Mouse (Mus musculus) forebrain, embryonic 12.5 days (tissue): ENCODE results near the gene Tbk1. TPM values are rescaled to one million over a fixed set of nuclear protein-coding genes. Genes with fewer than 3 reads are reported as not detected.

Experiments
- ATAC-seq: fragments of 200-750 bp; cut with Nextera tagmentation; 2 replicates; pipeline ENCODE4 v1.8.0; 2017; ENCODE audit warnings: moderate TSS enrichment; ENCODE audit not compliant: low FRiP score
- H3K27ac ChIP-seq: fragments of 300-500 bp; sonication (generic); 2 replicates; pipeline ENCODE4 v1.5.1; 2016; ENCODE audit warnings: mild to moderate bottlenecking
- H3K27me3 ChIP-seq: fragments of 300-500 bp; sonication (generic); 2 replicates; pipeline ENCODE4 v1.6.1; 2016; ENCODE audit warnings: mild to moderate bottlenecking
- H3K36me3 ChIP-seq: fragments of 300-500 bp; sonication (generic); replicated peaks from 2 replicates; pipeline ENCODE4 v1.6.1; 2016; ENCODE audit warnings: mild to moderate bottlenecking
- H3K4me1 ChIP-seq: fragments of 300-500 bp; sonication (generic); 2 replicates; pipeline ENCODE4 v1.6.1; 2016
- H3K4me2 ChIP-seq: fragments of 300-500 bp; sonication (generic); 2 replicates; pipeline ENCODE4 v1.6.1; 2016; ENCODE audit warnings: mild to moderate bottlenecking, moderate library complexity
- H3K4me3 ChIP-seq: fragments of 300-500 bp; sonication (generic); replicated peaks from 2 replicates; pipeline ENCODE4 v1.5.1; 2016; ENCODE audit warnings: mild to moderate bottlenecking
- H3K9ac ChIP-seq: fragments of 300-500 bp; sonication (generic); 2 replicates; pipeline ENCODE4 v1.6.1; 2016; ENCODE audit warnings: mild to moderate bottlenecking
- H3K9me3 ChIP-seq: fragments of 300-500 bp; sonication (generic); 2 replicates; pipeline ENCODE4 v1.6.1; 2016
- WGBS: fragments of 180-500 bp; shearing (Covaris S2); methylation state at CpG from one replicate; pipeline ENCODE4 v1.1.7; 2016; 5-methylcytosine and 5-hydroxymethylcytosine counted together
- polyA plus RNA-seq: library from polyadenylated mRNA; unstranded; fragments of >200 nt; fragmentation: Nextera tagmentation; extraction: Ambion mirVana; gene quantifications from 2 replicates; pipeline ENCODE4 v1.2.1, GENCODE M21; 2016

Tbk1 gene
- polyA plus RNA-seq, 1 experiment from 2014 or later, result 39.4 TPM

GRCm38 (mm10) chr10:121529261-121529660 is 57.3 kb downstream of the Tbk1 start:
- Histone ChIP-seq H3K27ac (no peak overlapping the region), H3K36me3 (no peaks in the 10 kb centered on the region), H3K9ac (no peak overlapping the region), H3K4me3 (no peak overlapping the region), H3K27me3 (peaks cover 3% of the 10 kb centered on the region; the same call in 1 of the 2 replicates), H3K4me1 (peaks cover 9% of the 10 kb centered on the region), H3K4me2 (no peak overlapping the region), H3K9me3 (no peaks in the 10 kb centered on the region)
- no peak for ATAC-seq
- 78% methylated on average over 1 of the region's 1 CpGs for WGBS

GRCm38 (mm10) chr10:121528470-121528869 is 58.1 kb downstream of the Tbk1 start:
- peaks cover 8% of the 10 kb centered on the region for H3K4me1 ChIP-seq
- ATAC-seq, result no peak
- WGBS, result 93% methylated on average over 3 of the region's 3 CpGs

DNA sequence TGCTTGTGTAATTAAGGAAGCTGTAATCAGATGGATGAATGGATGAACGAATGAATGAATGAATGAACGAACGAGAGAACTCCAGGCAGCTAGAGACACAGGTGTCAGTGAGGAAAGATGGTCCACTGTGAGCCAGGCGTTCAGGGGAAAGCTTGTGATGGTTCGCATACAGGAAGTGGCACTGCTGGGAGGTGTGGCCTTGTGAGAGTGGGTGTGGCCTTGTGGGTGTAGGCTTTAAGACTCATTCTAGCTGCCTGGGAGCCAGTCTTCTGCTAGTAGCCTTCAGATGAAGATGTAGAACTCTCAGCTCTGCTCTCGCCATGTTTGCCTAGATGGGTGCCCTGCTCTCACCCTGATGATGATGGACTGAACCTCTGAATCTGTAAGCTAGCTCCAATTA is 59.5 kb downstream of the Tbk1 start:
- Histone ChIP-seq H3K9me3 (no peaks in the 10 kb centered on the region), H3K4me3 (no peak overlapping the region), H3K27ac (no peak overlapping the region), H3K36me3 (no peaks in the 10 kb centered on the region), H3K27me3 (no peaks in the 10 kb centered on the region), H3K4me2 (no peak overlapping the region), H3K4me1 (no peaks in the 10 kb centered on the region), H3K9ac (no peak overlapping the region)
- no peak for ATAC-seq
- WGBS, result 87% methylated on average over 6 of the region's 6 CpGs

More at GRCm38 (mm10) chr10:121528470-121528869, 58.1 kb downstream of the Tbk1 start:
- Histone ChIP-seq H3K27me3 (peaks cover 3% of the 10 kb centered on the region; the same call in 1 of the 2 replicates), H3K4me2 (no peak overlapping the region), H3K27ac (no peak overlapping the region), H3K9ac (no peak overlapping the region), H3K4me3 (no peak overlapping the region), H3K9me3 (no peaks in the 10 kb centered on the region), H3K36me3 (no peaks in the 10 kb centered on the region)

- peaks cover 5% of the 10 kb centered on the region for H3K4me1 ChIP-seq
- no peaks in the 10 kb centered on the region for H3K9me3 ChIP-seq
- no peak overlapping the region for H3K9ac ChIP-seq
- no peak for ATAC-seq
- WGBS, result 30% methylated on average over 12 of the region's 12 CpGs
- H3K4me3 ChIP-seq, result no peak overlapping the region
- no peaks in the 10 kb centered on the region for H3K36me3 ChIP-seq
- no peak overlapping the region for H3K4me2 ChIP-seq
- no peaks in the 10 kb centered on the region for H3K27me3 ChIP-seq
- H3K27ac ChIP-seq, result no peak overlapping the region
These were observed 65.5 kb downstream of the Tbk1 start for GRCm38 (mm10) chr10:121520923-121521585.

GRCm38 (mm10) chr10:121519710-121520109 is 66.9 kb downstream of the Tbk1 start:
- no peak for ATAC-seq
- Histone ChIP-seq H3K9me3 (no peaks in the 10 kb centered on the region), H3K4me1 (peaks cover 5% of the 10 kb centered on the region), H3K27me3 (no peaks in the 10 kb centered on the region), H3K4me2 (no peak overlapping the region), H3K36me3 (no peaks in the 10 kb centered on the region), H3K4me3 (no peak overlapping the region), H3K27ac (no peak overlapping the region), H3K9ac (no peak overlapping the region)
- WGBS, result 76% methylated on average over 2 of the region's 2 CpGs

DNA sequence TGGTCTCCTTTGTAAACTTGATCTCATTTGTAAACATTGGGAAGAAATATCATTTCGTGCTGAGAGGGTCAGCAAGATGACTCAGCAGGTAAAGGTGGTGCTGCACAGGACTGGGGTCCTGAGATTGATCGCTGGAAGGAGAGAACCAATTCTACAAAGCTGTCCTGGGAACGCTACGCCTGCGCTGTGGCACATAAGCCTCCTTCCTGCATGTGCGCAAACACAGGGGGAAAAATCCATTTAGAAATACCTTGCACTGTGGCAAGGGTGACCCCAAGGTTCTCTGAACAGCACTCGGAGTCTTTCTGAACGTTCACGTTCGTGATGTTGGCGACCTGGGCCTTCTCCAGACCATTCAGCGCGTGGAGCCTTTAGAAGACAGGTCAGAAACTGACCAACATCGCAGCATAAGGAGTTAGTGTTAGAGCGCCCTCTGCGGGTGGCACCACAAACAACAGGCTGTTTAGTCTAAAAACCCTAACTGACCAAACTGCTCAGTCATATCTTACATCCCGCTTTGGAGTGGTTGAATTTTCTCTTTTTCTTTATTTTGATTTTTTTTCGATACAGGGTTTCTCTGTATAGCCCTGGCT is 70.5 kb downstream of the Tbk1 start:
- Histone ChIP-seq H3K4me3 (no peak overlapping the region), H3K27me3 (no peaks in the 10 kb centered on the region), H3K9me3 (no peaks in the 10 kb centered on the region), H3K27ac (no peak overlapping the region), H3K4me1 (peaks cover 1% of the 10 kb centered on the region), H3K4me2 (no peak overlapping the region), H3K36me3 (no peaks in the 10 kb centered on the region), H3K9ac (no peak overlapping the region)
- WGBS, result 29% methylated on average over 18 of the region's 18 CpGs
- ATAC-seq, result peak; percentile 49; the same call in 1 of the 2 replicates

DNA sequence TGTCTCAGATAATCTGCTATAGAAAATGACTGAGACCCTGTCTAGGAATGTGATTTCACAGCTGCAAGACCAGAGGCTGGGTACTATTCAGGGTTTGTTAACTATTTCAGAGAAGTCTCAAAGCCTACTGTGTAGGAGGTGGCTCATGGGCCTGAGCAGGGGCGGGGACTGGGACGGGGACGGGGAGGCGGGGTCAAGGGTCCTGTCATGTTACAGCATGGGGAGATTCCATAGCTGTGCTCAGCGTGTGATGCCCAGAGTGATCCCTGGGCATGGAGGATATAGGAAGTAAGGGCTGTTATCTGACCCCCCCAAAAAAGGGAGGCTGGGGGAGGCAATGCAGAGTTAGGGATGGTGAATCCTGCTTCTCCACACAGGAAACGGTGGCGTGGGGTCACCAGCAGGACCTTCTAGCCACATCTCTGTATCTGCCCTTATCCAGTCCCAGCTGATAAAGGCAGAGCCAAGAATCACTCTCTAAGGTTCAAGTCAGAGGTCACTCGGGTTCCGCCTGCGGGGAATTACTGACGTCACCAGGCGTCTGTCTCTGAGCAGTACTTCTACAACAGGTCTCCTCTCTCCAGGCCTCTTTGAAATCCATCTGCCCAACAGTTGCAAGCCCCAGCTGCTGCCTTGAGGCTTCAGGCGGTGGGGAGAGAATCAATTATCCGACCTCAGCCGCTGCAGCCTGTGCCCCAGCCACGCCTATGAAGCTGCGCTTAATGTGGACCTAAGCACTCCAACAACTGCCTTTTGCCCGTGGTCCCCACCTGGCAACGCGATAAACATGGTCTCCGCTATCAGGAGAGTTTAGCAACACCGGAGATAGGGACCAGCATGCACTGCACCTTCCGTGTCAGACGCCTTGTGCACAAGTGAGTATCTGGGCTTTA is 76.6 kb downstream of the Tbk1 start:
- 33% methylated on average over 24 of the region's 24 CpGs for WGBS

GRCm38 (mm10) chr10:121507755-121508544 is 78.6 kb downstream of the Tbk1 start:
- WGBS, result 90% methylated on average over 16 of the region's 16 CpGs
- Histone ChIP-seq H3K27ac (no peak overlapping the region), H3K36me3 (no peaks in the 10 kb centered on the region), H3K4me3 (no peak overlapping the region), H3K4me2 (no peak overlapping the region), H3K4me1 (peaks cover 29% of the 10 kb centered on the region), H3K9me3 (no peaks in the 10 kb centered on the region), H3K27me3 (no peaks in the 10 kb centered on the region), H3K9ac (no peak overlapping the region)
- no peak for ATAC-seq

More for the DNA sequence above, 76.6 kb downstream of the Tbk1 start:
- Histone ChIP-seq H3K36me3 (no peaks in the 10 kb centered on the region), H3K27ac (no peak overlapping the region), H3K9ac (no peak overlapping the region), H3K4me1 (peaks cover 26% of the 10 kb centered on the region), H3K27me3 (no peaks in the 10 kb centered on the region), H3K4me3 (no peak overlapping the region), H3K9me3 (no peaks in the 10 kb centered on the region), H3K4me2 (peak overlapping the region; percentile 15; the same call in 1 of the 2 replicates)
- ATAC-seq, result peak; percentile 48

- 60% methylated on average over 29 of the region's 29 CpGs for WGBS
- Histone ChIP-seq H3K4me2 (no peak overlapping the region), H3K4me3 (no peak overlapping the region), H3K9me3 (no peaks in the 10 kb centered on the region), H3K27ac (peak overlapping the region; percentile 50), H3K27me3 (no peaks in the 10 kb centered on the region), H3K4me1 (peaks cover 29% of the 10 kb centered on the region), H3K9ac (no peak overlapping the region), H3K36me3 (no peaks in the 10 kb centered on the region)
- no peak for ATAC-seq
These were observed 79.6 kb downstream of the Tbk1 start for GRCm38 (mm10) chr10:121506731-121507583.

DNA sequence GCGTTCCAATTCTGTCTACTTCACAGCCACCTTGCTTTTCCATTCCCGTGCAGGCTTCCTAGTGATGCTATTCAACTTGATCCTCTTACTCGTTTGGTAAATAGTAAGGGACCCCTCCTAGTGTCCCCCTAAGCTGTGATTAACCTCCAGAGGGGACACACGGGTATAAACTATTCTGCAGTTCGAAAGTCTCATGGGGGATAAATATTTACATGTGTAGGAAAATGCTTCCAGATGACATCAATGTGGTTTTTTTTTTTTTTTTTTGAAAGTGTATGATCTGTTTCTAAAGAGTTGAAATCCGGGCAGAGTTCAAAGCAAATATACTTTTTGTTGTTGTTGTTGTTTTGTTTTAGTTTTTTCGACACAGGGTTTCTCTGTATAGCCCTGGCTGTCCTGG is 80.7 kb downstream of the Tbk1 start:
- peak overlapping the region; percentile 68; the same call in 1 of the 2 replicates for H3K27ac ChIP-seq

More for the DNA sequence above, 80.7 kb downstream of the Tbk1 start:
- Histone ChIP-seq H3K9me3 (no peaks in the 10 kb centered on the region), H3K4me2 (peak overlapping the region; percentile 55; the same call in 1 of the 2 replicates), H3K27me3 (no peaks in the 10 kb centered on the region), H3K9ac (no peak overlapping the region), H3K36me3 (no peaks in the 10 kb centered on the region), H3K4me3 (no peak overlapping the region), H3K4me1 (peaks cover 32% of the 10 kb centered on the region)
- no peak for ATAC-seq
- WGBS, result 69% methylated on average over 7 of the region's 7 CpGs
